Mouse (Mus musculus) kidney, embryonic 16.5 days (tissue): ENCODE measurements around the gene Sgms1. TPM values are rescaled to one million over a fixed set of nuclear protein-coding genes. Genes with fewer than 3 reads are reported as not detected.

Experiments
- ATAC-seq: fragments of 200-750 bp; cut with Nextera tagmentation; 2 replicates; pipeline ENCODE4 v1.8.0; 2017; ENCODE audit warnings: moderate TSS enrichment; ENCODE audit not compliant: low FRiP score, low TSS enrichment
- H3K27ac ChIP-seq: fragments of 300-500 bp; sonication (generic); 2 replicates; pipeline ENCODE4 v1.5.1; 2014; ENCODE audit warnings: low read length
- H3K27me3 ChIP-seq: fragments of 300-500 bp; sonication (generic); 2 replicates; pipeline ENCODE4 v1.6.1; 2014; ENCODE audit warnings: low read length, control low read depth, mixed read lengths; ENCODE audit not compliant: insufficient read depth
- H3K36me3 ChIP-seq: fragments of 300-500 bp; sonication (generic); 2 replicates; pipeline ENCODE4 v1.6.1; 2014; ENCODE audit warnings: low read length, control low read depth, mixed read lengths; ENCODE audit not compliant: insufficient read depth
- H3K4me1 ChIP-seq: fragments of 300-500 bp; sonication (generic); 2 replicates; pipeline ENCODE4 v1.6.1; 2014; ENCODE audit warnings: low read length, control low read depth, mixed read lengths; ENCODE audit not compliant: insufficient read depth
- H3K4me2 ChIP-seq: fragments of 300-500 bp; sonication (generic); replicated peaks from 2 replicates; pipeline ENCODE4 v1.6.1; 2014; ENCODE audit warnings: low read depth, low read length
- H3K4me3 ChIP-seq: fragments of 300-500 bp; sonication (generic); 2 replicates; pipeline ENCODE4 v1.5.1; 2014; ENCODE audit warnings: mild to moderate bottlenecking, low read length
- H3K9ac ChIP-seq: fragments of 300-500 bp; sonication (generic); replicated peaks from 2 replicates; pipeline ENCODE4 v1.6.1; 2014; ENCODE audit warnings: low read length
- H3K9me3 ChIP-seq: fragments of 300-500 bp; sonication (generic); 2 replicates; pipeline ENCODE4 v1.6.1; 2016; ENCODE audit warnings: low read length, control low read depth
- WGBS: fragments of 180-500 bp; shearing (Covaris S2); extraction: QIAGEN DNeasy Blood & Tissue Kit; methylation state at CpG from one replicate; pipeline ENCODE4 v1.1.7; 2014; 5-methylcytosine and 5-hydroxymethylcytosine counted together
- polyA plus RNA-seq: library from polyadenylated mRNA; unstranded; fragments of >200 nt; fragmentation: Nextera tagmentation; extraction: Ambion mirVana; gene quantifications from 2 replicates; pipeline ENCODE4 v1.2.1, GENCODE M21; 2015

The Sgms1 gene
- polyA plus RNA-seq, 1 experiment from 2014 or later: 65.5 TPM

DNA sequence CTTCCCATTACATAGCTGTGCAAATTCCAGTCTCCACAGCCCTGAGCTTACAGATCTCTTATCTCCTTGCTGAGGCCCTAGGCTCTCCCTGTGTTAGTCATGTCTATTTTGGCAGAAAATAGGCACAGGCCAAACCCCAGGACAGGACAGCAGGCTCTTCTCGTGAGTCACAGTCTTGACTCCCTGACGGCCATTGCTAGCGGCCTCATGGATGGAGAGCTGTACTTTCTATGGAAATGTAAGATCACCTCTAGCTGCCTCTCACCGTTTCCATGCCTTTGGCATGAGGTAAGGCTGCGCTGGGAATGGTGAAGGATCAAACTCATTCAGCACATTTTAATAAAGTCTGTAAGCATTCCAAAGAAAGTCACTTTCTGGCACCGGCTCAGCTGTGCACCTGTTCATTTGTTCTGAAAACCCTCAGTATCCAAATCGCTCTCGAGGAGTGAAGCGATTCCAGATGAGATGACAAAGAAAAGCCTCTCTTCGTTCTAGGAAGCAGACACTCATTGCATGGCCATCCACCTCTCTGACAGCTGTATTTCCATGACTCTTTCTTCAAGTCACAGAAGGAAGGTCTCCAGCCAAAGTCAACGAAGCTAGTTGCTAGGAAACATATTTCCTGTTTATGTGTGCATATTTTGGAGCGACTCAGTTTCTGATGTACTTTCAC, 97.3 kb downstream of the Sgms1 start:
- H3K4me3 ChIP-seq: no peak overlapping the region
- ATAC-seq: no peak
- no peaks in the 10 kb centered on the region for H3K27me3 ChIP-seq
- no peaks in the 10 kb centered on the region for H3K9me3 ChIP-seq
- H3K27ac ChIP-seq: peak overlapping the region; percentile 39; the same call in 1 of the 2 replicates
- no peak overlapping the region for H3K9ac ChIP-seq
- no peaks in the 10 kb centered on the region for H3K36me3 ChIP-seq
- peaks cover 29% of the 10 kb centered on the region for H3K4me1 ChIP-seq
- 63% methylated on average over 12 of the region's 12 CpGs for WGBS
- H3K4me2 ChIP-seq: peak overlapping the region; percentile 13; the same call in 1 of the 2 replicates

DNA sequence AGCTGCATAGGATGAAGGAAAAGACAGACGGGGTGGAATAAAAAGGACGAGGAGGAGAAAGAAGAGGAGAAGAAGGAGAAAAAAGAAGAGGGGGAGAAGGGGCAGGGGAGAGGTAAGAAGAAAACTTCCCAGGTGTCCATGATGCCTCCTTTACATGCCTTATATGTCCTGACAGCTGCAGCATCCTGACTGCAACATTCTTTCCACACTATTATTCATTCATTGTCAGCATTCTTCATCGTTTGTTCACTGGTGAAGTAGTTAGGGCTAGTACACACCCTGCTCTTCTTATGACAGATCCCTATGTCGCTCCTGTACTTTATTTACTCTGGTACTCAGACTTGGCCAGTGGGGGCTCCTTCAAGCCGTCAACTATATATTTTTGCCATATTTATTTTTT, 98.4 kb downstream of the Sgms1 start:
- no peaks in the 10 kb centered on the region for H3K36me3 ChIP-seq
- whole genome bisulfite sequencing: 90% methylated on average over 5 of the region's 5 CpGs
- no peak overlapping the region for H3K9ac ChIP-seq
- no peak overlapping the region for H3K27ac ChIP-seq
- H3K4me3 ChIP-seq: no peak overlapping the region
- H3K9me3 ChIP-seq: no peaks in the 10 kb centered on the region
- H3K27me3 ChIP-seq: no peaks in the 10 kb centered on the region
- peaks cover 29% of the 10 kb centered on the region for H3K4me1 ChIP-seq
- no peak overlapping the region for H3K4me2 ChIP-seq
- no peak for ATAC-seq

DNA sequence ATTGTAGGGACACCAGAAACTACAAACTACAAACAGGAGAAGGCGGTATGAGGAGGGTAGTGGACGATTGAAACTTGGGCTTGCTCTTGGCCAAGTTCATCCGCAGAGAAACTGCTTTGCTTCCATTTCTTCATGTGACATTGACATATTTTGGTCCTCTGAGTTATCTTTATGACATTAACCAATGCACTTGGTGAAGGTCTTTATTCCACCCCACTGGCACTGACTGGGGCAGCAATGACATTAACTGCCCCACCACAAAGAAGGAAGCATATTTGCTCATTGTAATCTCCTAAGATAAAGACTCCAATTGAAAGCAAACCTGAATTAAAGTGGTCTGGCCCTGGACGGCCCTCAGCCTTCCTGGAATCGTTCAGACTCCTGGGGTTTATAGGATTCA, 100.6 kb downstream of the Sgms1 start:
- no peak for ATAC-seq
- peaks cover 21% of the 10 kb centered on the region for H3K4me1 ChIP-seq
- no peaks in the 10 kb centered on the region for H3K9me3 ChIP-seq
- H3K27ac ChIP-seq: no peak overlapping the region
- H3K4me2 ChIP-seq: no peak overlapping the region
- H3K9ac ChIP-seq: no peak overlapping the region
- no peaks in the 10 kb centered on the region for H3K27me3 ChIP-seq
- 69% methylated on average over 5 of the region's 5 CpGs for WGBS
- no peak overlapping the region for H3K4me3 ChIP-seq
- H3K36me3 ChIP-seq: no peaks in the 10 kb centered on the region

DNA sequence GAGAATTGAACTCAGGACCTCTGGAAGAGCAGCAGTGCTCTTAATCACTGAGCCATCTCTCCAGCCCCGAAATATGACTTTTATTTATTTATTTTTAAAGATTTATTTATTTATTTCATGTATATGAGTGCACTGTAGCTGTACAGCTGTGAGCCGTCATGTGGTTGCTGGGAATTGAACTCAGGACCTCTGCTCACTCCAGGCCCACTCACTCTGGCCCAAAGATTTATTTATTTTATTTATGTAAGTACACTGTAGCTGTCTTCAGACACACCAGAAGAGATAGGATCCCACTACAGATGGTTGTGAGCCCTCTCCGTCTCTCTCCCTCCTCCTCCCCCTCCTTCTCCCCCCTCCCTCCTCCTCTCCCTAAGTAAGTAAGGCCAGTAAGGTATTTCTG, 101.7 kb downstream of the Sgms1 start:
- Histone ChIP-seq H3K4me3 (no peak overlapping the region), H3K9me3 (no peaks in the 10 kb centered on the region), H3K36me3 (no peaks in the 10 kb centered on the region), H3K9ac (no peak overlapping the region), H3K4me2 (no peak overlapping the region), H3K4me1 (peaks cover 10% of the 10 kb centered on the region), H3K27me3 (no peaks in the 10 kb centered on the region), H3K27ac (no peak overlapping the region)
- WGBS: 60% methylated on average over 3 of the region's 3 CpGs
- ATAC-seq: peak; percentile 64; the same call in 1 of the 2 replicates

DNA sequence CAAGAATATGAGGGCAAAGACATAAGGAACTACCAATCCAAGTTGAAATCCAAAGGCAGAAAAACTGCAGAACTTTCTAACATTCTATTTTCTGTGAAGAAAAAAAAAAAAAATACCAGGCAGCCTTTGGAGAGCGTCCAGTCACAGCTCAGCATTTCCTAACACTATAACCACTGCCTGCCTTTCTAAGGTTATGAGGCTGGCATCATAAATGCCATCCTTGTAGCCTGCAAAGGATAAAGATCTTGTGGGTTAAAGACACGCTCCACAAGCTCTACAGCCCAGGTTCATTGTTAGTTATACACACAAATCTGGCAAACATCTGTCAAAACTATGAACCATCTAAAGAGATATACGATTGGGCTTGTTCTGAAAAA, 104.1 kb downstream of the Sgms1 start:
- Histone ChIP-seq H3K36me3 (no peaks in the 10 kb centered on the region), H3K4me1 (peaks cover 19% of the 10 kb centered on the region; the same call in 1 of the 2 replicates), H3K4me2 (no peak overlapping the region), H3K9me3 (no peaks in the 10 kb centered on the region), H3K9ac (no peak overlapping the region), H3K4me3 (no peak overlapping the region), H3K27ac (no peak overlapping the region), H3K27me3 (no peaks in the 10 kb centered on the region)
- no peak for ATAC-seq
- WGBS: 66% methylated on average over 3 of the region's 3 CpGs

DNA sequence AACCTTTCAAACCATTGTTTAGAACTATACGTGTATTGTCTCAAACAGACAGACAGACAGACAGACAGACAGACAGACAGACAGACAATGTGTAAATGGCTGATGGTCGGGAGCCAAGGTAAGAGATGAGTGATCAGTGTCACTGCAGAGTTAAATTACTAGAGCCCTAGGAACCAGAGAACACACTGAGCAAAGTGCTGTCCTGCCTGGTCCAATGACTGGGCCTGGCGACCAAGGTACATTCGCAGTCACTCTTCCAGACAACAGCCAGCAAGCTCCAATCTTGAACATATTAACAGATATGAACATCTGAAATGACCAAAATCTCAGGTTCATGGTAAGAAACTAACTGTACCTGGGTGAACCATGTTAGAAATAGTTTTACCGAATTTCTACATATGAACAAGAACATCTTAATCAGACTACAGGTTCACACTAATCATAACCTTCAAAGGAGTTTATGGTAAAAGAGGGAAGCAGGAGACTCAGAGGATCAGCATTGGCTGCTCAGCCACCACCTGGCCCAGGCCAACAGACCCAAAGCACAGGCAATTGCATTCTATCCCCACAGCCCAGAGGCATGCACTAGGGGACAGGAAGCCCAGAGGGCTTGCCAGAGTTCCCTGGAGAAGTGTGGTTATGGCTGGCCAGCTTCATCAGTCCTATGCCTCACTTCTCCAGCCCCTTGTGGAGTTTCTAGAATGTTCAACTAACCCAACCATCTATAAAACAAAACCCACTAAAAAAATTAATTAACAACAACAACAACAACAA, 104.6 kb downstream of the Sgms1 start:
- 85% methylated on average over 5 of the region's 5 CpGs for WGBS
- ATAC-seq: no peak
- H3K9me3 ChIP-seq: no peaks in the 10 kb centered on the region

DNA sequence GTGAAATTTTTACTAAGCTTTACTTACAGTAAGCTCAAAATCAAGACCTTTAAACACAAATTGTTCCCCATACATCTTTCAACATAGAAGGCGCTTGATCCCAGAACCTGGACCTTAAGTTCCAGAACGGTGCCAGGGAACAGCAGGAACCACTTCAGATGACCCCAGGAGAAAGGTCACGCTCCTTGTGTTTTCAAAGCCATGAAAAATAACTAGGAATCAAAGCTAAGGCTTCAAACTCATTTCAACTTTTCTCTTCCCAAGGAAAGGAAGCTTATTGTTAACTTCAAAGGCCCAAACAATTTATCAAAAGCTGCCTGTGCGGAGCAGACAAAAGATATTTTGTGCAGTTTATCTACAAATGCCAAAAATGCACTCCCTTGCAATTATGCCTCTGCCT, 107.6 kb downstream of the Sgms1 start:
- Histone ChIP-seq H3K9ac (no peak overlapping the region), H3K36me3 (no peaks in the 10 kb centered on the region), H3K27me3 (no peaks in the 10 kb centered on the region), H3K4me3 (no peak overlapping the region), H3K4me2 (no peak overlapping the region), H3K4me1 (peaks cover 32% of the 10 kb centered on the region), H3K9me3 (no peaks in the 10 kb centered on the region), H3K27ac (peak overlapping the region; percentile 39; the same call in 1 of the 2 replicates)
- 58% methylated on average over 4 of the region's 4 CpGs for WGBS
- ATAC-seq: no peak

More for the DNA sequence above, 104.6 kb downstream of the Sgms1 start:
- Histone ChIP-seq H3K27me3 (no peaks in the 10 kb centered on the region), H3K36me3 (no peaks in the 10 kb centered on the region), H3K4me3 (no peak overlapping the region), H3K27ac (no peak overlapping the region), H3K9ac (no peak overlapping the region), H3K4me2 (no peak overlapping the region), H3K4me1 (peaks cover 25% of the 10 kb centered on the region; the same call in 1 of the 2 replicates)

DNA sequence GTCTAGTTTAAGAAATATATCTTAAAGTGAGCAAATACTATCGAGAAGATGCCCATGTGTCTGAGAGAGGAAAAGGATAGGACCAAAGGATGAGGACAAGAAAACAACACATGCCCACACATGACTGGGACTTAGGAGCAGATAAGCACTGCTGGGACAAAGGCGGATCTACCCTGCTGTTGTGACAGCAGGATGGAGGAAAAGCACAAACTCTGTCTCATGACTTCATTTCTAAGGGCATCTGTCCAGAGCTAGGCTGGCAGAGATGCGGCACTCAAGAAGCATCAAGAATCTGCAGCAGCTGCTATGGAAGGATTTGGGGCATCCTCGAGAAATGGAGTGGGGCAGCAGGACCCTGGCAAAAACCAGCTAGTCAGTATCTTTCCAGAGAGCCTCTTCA, 109.1 kb downstream of the Sgms1 start:
- Histone ChIP-seq H3K9ac (no peak overlapping the region), H3K4me2 (no peak overlapping the region), H3K27ac (no peak overlapping the region), H3K9me3 (no peaks in the 10 kb centered on the region), H3K4me3 (no peak overlapping the region), H3K36me3 (no peaks in the 10 kb centered on the region), H3K27me3 (no peaks in the 10 kb centered on the region), H3K4me1 (peaks cover 46% of the 10 kb centered on the region)
- 75% methylated on average over 4 of the region's 4 CpGs for WGBS
- no peak for ATAC-seq

DNA sequence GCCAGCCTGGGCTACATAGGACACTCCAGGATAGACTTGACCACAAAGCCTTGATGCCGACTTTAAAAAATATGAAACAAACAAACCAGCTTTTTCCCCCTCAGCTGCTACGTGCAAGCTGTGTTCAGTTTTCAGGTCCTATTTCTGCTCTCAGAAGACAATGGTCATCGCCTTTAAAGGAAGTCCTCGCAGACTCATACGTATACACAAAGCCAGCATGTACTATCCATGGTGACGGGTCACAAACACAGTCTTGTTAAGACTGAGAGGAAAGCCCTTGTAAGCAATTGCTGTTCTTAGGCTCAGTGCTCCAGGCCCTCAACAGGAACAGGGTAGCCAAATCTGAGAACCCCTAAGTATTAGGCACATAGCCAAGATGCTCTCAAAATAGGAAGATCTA, 110.1 kb downstream of the Sgms1 start:
- H3K4me1 ChIP-seq: peaks cover 46% of the 10 kb centered on the region
- WGBS: 83% methylated on average over 6 of the region's 6 CpGs
- no peak overlapping the region for H3K9ac ChIP-seq
- H3K36me3 ChIP-seq: no peaks in the 10 kb centered on the region
- no peak for ATAC-seq
- no peak overlapping the region for H3K4me2 ChIP-seq
- no peaks in the 10 kb centered on the region for H3K9me3 ChIP-seq
- H3K4me3 ChIP-seq: no peak overlapping the region
- H3K27me3 ChIP-seq: no peaks in the 10 kb centered on the region
- H3K27ac ChIP-seq: no peak overlapping the region

DNA sequence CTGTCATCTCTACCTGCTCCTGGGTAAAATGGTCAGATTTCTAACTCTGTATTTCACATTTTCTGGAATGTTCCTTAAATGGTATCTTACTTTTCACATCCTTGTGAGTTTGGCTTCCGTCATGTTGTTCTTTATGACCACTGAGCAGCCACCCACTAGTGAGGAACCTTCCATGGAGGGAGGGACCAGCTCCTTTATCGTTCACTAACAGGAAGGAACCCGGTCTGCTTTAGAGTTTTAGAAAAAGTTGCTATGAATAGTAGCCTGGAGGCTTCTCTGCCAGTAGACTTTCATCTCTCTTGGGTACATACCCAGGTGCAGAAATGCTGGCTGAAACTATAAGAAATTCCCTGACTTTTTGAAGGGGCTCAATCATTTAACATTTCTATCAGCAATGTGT, 111.6 kb downstream of the Sgms1 start:
- H3K4me1 ChIP-seq: peaks cover 46% of the 10 kb centered on the region
- no peak overlapping the region for H3K27ac ChIP-seq
- no peak overlapping the region for H3K4me3 ChIP-seq
- no peaks in the 10 kb centered on the region for H3K9me3 ChIP-seq
- H3K27me3 ChIP-seq: no peaks in the 10 kb centered on the region
- no peak overlapping the region for H3K4me2 ChIP-seq
- no peaks in the 10 kb centered on the region for H3K36me3 ChIP-seq
- H3K9ac ChIP-seq: no peak overlapping the region
- ATAC-seq: no peak
- 58% methylated on average over 3 of the region's 3 CpGs for WGBS
